Mouse (Mus musculus) myocyte (in vitro differentiated cells): Measurements from ENCODE around the gene Cav1. TPM values are rescaled to one million over a fixed set of nuclear protein-coding genes. Genes with fewer than 3 reads are reported as not detected.

Experiments
- H3K27me3 ChIP-seq: one replicate; pipeline ENCODE4 v1.6.1; 2011; ENCODE audit not compliant: control insufficient read depth, insufficient read depth, insufficient read length
- H3K36me3 ChIP-seq: one replicate; pipeline ENCODE4 v1.6.1; 2011; ENCODE audit not compliant: control insufficient read depth, insufficient read depth
- H3K4me2 ChIP-seq: one replicate; pipeline ENCODE4 v1.6.1; 2011; ENCODE audit warnings: low read depth, control low read depth
- H3K4me3 ChIP-seq: one replicate; pipeline ENCODE4 v1.5.1; 2011; ENCODE audit warnings: mild to moderate bottlenecking, control low read depth, moderate library complexity
- H3K79me2 ChIP-seq: one replicate; pipeline ENCODE4 v1.6.1; 2011; ENCODE audit not compliant: control insufficient read depth, insufficient read depth
- H3ac ChIP-seq: one replicate; pipeline ENCODE4 v1.6.1; 2011; ENCODE audit not compliant: control insufficient read depth, insufficient read length
- CEBPB ChIP-seq: IDR thresholded peaks from 2 replicates; pipeline ENCODE4 v1.6.1; 2011; ENCODE audit warnings: mild to moderate bottlenecking, moderate library complexity; ENCODE audit not compliant: poor library complexity, insufficient read depth, severe bottlenecking
- E2F4 ChIP-seq: IDR thresholded peaks from one replicate; pipeline ENCODE4 v1.6.1; 2011; ENCODE audit warnings: mild to moderate bottlenecking, control low read depth, moderate library complexity; ENCODE audit not compliant: insufficient read depth
- MAX ChIP-seq: IDR thresholded peaks from one replicate; pipeline ENCODE4 v1.6.1; 2011; ENCODE audit warnings: low read depth, mild to moderate bottlenecking, control low read depth
- MYOD1 ChIP-seq, 3 experiments: IDR thresholded peaks; one replicate each; pipeline ENCODE4 v1.6.1; 2011; ENCODE audit warnings: control low read depth in 2 of 3, low read depth in 2 of 3, mild to moderate bottlenecking in 2 of 3, moderate library complexity in 1 of 3; ENCODE audit not compliant: insufficient read length in 2 of 3, control insufficient read depth in 1 of 3
- MYOG ChIP-seq, 3 experiments: IDR thresholded peaks; one replicate each; pipeline ENCODE4 v1.6.1; 2011; ENCODE audit warnings: control low read depth in 2 of 3, low read depth in 2 of 3, mild to moderate bottlenecking in 2 of 3; ENCODE audit not compliant: insufficient read length in 2 of 3, control insufficient read depth in 1 of 3, insufficient read depth in 1 of 3
- POLR2A ChIP-seq: IDR thresholded peaks from one replicate; pipeline ENCODE4 v1.6.1; 2011; ENCODE audit warnings: low read depth, mild to moderate bottlenecking, control low read depth, moderate library complexity; ENCODE audit not compliant: insufficient read length
- POLR2AphosphoS2 ChIP-seq: IDR thresholded peaks from one replicate; pipeline ENCODE4 v1.6.1; 2011; ENCODE audit warnings: low read depth, control low read depth; ENCODE audit not compliant: insufficient read length
- REST ChIP-seq: IDR thresholded peaks from one replicate; pipeline ENCODE4 v1.6.1; 2011; ENCODE audit warnings: mild to moderate bottlenecking, control low read depth, moderate library complexity; ENCODE audit not compliant: insufficient read depth, insufficient read length
- SRF ChIP-seq: IDR thresholded peaks from one replicate; pipeline ENCODE4 v1.6.1; 2011; ENCODE audit warnings: low read depth; ENCODE audit not compliant: control insufficient read depth, insufficient read length
- TCF12 ChIP-seq: IDR thresholded peaks from one replicate; pipeline ENCODE4 v1.6.1; 2011; ENCODE audit warnings: mild to moderate bottlenecking, control low read depth; ENCODE audit not compliant: poor library complexity, insufficient read depth, severe bottlenecking
- TCF3 ChIP-seq: IDR thresholded peaks from one replicate; pipeline ENCODE4 v1.6.1; 2011; ENCODE audit warnings: low read depth, control low read depth; ENCODE audit not compliant: insufficient read length
- USF1 ChIP-seq: IDR thresholded peaks from one replicate; pipeline ENCODE4 v1.6.1; 2011; ENCODE audit warnings: low read depth, mild to moderate bottlenecking, control low read depth, moderate library complexity
- polyA plus RNA-seq: library from polyadenylated mRNA; unstranded; fragments of >200 nt; fragmentation: generic; extraction: Trizol; gene quantifications from one replicate; pipeline ENCODE4 v1.2.1, GENCODE M21; 2012; ENCODE audit warnings: missing spikeins

Gene Cav1
- polyA plus RNA-seq, 1 experiment: 64.7 TPM

GRCm38 (mm10) chr6:17283834-17284233, 22.3 kb upstream of the Cav1 start:
- no peaks in the 10 kb centered on the region for H3K27me3 ChIP-seq
- H3K79me2 ChIP-seq: no peaks in the 10 kb centered on the region
- H3K36me3 ChIP-seq: no peaks in the 10 kb centered on the region
- H3K4me3 ChIP-seq: no peak overlapping the region
- peak in 2 of 3 experiments; percentile 4 to 57 for TF ChIP-seq MYOD1 (IDR thresholded peaks at IDR 0.05; ENCODE audit: control insufficient read depth in 1 of 3, insufficient read length in 2 of 3, low read depth in 2 of 3)
- TF ChIP-seq MAX: no peak
- peak overlapping the region; percentile 30 for H3K4me2 ChIP-seq
- no peak overlapping the region for H3ac ChIP-seq

GRCm38 (mm10) chr6:17286381-17286780, 19.8 kb upstream of the Cav1 start:
- no peaks in the 10 kb centered on the region for H3K79me2 ChIP-seq
- H3K4me3 ChIP-seq: no peak overlapping the region
- no peak for TF ChIP-seq SRF

GRCm38 (mm10) chr6:17295116-17295515, 11.0 kb upstream of the Cav1 start:
- H3K27me3 ChIP-seq: no peaks in the 10 kb centered on the region
- no peak overlapping the region for H3ac ChIP-seq
- no peaks in the 10 kb centered on the region for H3K79me2 ChIP-seq
- no peaks in the 10 kb centered on the region for H3K36me3 ChIP-seq
- TF ChIP-seq MYOD1 (IDR thresholded peaks at IDR 0.05; ENCODE audit: control insufficient read depth in 1 of 3, insufficient read length in 2 of 3, low read depth in 2 of 3) (no peak), CEBPB (no peak), TCF12 (no peak), POLR2AphosphoS2 (no peak), E2F4 (no peak), TCF3 (no peak), SRF (no peak), MAX (no peak), USF1 (no peak), MYOG (IDR thresholded peaks at IDR 0.05; ENCODE audit: control insufficient read depth in 1 of 3, insufficient read depth in 1 of 3, insufficient read length in 2 of 3, low read depth in 2 of 3) (no peak), REST (no peak)
- no peak overlapping the region for H3K4me2 ChIP-seq
- no peak overlapping the region for H3K4me3 ChIP-seq

More at GRCm38 (mm10) chr6:17286381-17286780, 19.8 kb upstream of the Cav1 start:
- Histone ChIP-seq H3K27me3 (no peaks in the 10 kb centered on the region), H3K36me3 (no peaks in the 10 kb centered on the region), H3K4me2 (no peak overlapping the region), H3ac (no peak overlapping the region)

GRCm38 (mm10) chr6:17306602-17307325, 629 bp downstream of the Cav1 start:
- Histone ChIP-seq H3ac (peak overlapping the region; percentile 1), H3K27me3 (no peaks in the 10 kb centered on the region), H3K4me3 (peak overlapping the region; percentile 68), H3K4me2 (peak overlapping the region; percentile 97), H3K36me3 (no peaks in the 10 kb centered on the region), H3K79me2 (peaks cover 28% of the 10 kb centered on the region)
- TF ChIP-seq POLR2A (peak; percentile 20), SRF (no peak)

- peak overlapping the region; percentile 1 for H3ac ChIP-seq
- no peaks in the 10 kb centered on the region for H3K36me3 ChIP-seq
- H3K4me3 ChIP-seq: peak overlapping the region; percentile 68
- H3K27me3 ChIP-seq: no peaks in the 10 kb centered on the region
- peak overlapping the region; percentile 97 for H3K4me2 ChIP-seq
- TF ChIP-seq E2F4 (no peak), CEBPB (no peak), USF1 (no peak), REST (no peak), MYOD1 (IDR thresholded peaks at IDR 0.05; ENCODE audit: control insufficient read depth in 1 of 3, insufficient read length in 2 of 3, low read depth in 2 of 3) (peak in 1 of 3 experiments; percentile 6), POLR2AphosphoS2 (peak; percentile 21), SRF (no peak), MAX (no peak), POLR2A (peak; percentile 42), TCF3 (no peak), MYOG (IDR thresholded peaks at IDR 0.05; ENCODE audit: control insufficient read depth in 1 of 3, insufficient read depth in 1 of 3, insufficient read length in 2 of 3, low read depth in 2 of 3) (peak in 1 of 3 experiments; percentile 28), TCF12 (no peak)
- H3K79me2 ChIP-seq: peaks cover 36% of the 10 kb centered on the region
These were observed 1.5 kb downstream of the Cav1 start for GRCm38 (mm10) chr6:17307461-17308115.
